Mouse (Mus musculus) erythroid progenitor cell, adult 5-6 weeks (primary cell): ENCODE data around the gene Cast. TPM values are rescaled to one million over a fixed set of nuclear protein-coding genes. Genes with fewer than 3 reads are reported as not detected.

Experiments used
- ATAC-seq: replicated peaks from 2 replicates; pipeline ENCODE4 v1.8.0; 2016; ENCODE audit warnings: moderate number of reproducible peaks, mild to moderate bottlenecking, moderate TSS enrichment, inconsistent platforms; ENCODE audit not compliant: poor library complexity, low FRiP score, severe bottlenecking
- total RNA-seq, 2 experiments: library from RNA; stranded (forward) in 1 of 2; stranded (reverse) in 1 of 2; fragments of 150-400 nt in 1 of 2; fragments of 186-747, 209-891 nt in 1 of 2; gene quantifications; 2 replicates each; pipeline versions ENCODE4 v1.2.3 to v1.2.4; 2015 to 2017; ENCODE audit warnings: low replicate concordance in 2 of 2

The Cast gene
- total RNA-seq, 2 experiments from 2014 or later = 100 to 222 TPM

DNA sequence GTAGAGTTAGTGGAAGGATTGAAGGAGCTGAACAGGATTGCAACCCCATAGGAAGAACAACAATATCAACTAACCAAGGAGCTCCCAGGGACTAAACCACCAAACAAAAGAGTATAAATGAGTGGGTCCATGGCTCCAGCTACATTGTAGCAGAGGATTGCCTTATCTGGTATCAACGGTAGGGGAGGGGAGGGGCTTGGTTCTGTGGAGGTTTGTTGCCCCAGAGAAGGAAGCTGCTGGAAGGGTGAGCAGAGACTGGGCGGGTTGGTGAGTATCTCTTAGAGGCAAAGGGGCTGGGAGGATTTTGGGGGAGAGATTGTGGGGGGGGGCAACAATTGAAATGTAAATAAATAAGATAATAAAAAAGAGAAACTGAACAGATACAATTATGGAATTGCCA lies 89.6 kb downstream of the Cast start:
- ATAC-seq = no peak

DNA sequence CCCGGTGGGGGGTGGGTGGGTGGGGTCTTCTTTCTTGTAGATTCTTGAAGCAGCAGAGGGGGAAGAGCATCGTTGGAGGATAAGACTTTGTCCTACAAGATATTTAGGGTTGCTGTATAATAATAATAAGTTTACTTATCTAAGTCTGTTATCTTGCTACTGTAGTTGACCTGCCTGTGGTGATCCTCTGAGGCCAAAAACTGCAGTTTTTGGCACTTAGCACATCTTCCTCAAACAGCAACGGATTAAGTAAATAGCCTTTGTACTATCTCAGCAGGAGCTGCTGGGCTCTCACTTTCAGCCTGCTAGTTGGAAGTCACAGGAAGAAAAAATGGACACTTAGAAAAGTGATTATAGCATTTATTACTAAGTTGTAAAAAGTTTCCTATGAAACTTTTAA lies 112.4 kb downstream of the Cast start:
- ATAC-seq = no peak

DNA sequence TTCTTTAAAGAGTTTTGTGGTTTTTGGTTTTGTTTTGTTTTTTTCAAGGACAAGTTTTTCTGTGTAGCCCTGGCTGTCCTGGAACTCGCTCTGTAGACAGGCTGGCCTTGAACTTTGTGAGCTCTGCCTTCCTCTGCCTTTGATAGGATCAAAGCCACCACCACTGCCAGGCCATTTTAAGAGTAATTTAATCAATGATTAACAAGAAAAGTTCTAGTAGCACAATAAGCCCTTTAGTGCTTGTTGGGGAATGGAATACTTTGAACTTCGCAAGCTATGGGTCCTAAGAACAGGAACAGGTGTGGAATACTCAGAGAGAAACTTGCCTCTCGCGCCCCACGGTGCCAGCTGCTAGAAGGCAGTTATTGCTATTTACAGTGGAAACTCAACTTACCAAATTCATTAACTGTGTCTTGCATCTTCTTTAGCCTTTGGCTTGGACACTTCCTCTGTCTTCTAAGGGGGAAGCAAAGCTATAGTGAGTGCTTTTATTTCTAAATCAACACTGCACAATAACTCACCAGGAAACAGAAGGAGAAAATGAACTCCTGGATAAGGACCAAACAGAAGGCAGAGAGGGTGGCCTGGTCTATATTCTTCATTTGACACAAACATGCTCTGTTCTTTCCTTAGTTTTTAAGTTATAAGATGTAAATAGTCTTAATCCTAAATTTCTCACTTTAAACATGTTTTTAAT lies 113.0 kb downstream of the Cast start:
- no peak for ATAC-seq

Other genes with a start within 250 kb of the Cast start
- 36.8 and 66.7 TPM in 2 replicates for gene Erap1, start 169.2 kb downstream of the Cast start, total RNA-seq (2015; ENCODE audit: low replicate concordance)
- gene Erap1, start 169.2 kb downstream of the Cast start, total RNA-seq (2017; ENCODE audit: low replicate concordance) = 9.8 and 10.6 TPM in 2 replicates